Mouse (Mus musculus): ENCODE data around the gene Olfr878. TPM values are rescaled to one million over a fixed set of nuclear protein-coding genes. Genes with fewer than 3 reads are reported as not detected.

The Olfr878 gene
- not detected in 3 replicates for total RNA-seq (2017)

DNA sequence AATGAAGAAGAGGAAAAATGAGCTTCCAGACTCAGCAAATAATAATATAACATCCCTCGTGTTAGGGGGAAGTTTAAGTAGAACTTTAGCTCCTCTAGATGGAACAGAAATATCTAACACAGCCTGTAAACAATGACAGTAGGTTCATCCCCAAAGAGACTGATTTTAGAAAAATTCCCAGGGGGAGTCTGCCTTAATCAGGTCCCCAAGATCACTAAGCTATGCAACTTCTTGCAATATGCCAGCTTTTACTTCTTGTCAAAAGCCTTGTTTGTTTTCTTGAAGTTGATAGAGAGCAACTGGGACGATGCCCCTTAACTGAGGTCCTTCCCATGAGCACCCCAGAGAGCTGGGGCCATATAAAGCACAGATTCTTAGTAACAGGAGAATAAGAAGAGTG, at the start of gene Olfr878:
Gene Olfr878 (plus strand): TSS at position 301 of the 400 bp plus-strand sequence.
- ATAC-seq (replicated peaks; ENCODE audit: insufficient number of reproducible peaks, low FRiP score, low TSS enrichment, poor library complexity, severe bottlenecking), result no peak

- ATAC-seq (replicated peaks; ENCODE audit: insufficient number of reproducible peaks, low FRiP score, low TSS enrichment, poor library complexity, severe bottlenecking), result no peak
Measured at GRCm38 (mm10) chr9:37870246-37870645, 47.4 kb upstream of the Olfr878 start.

DNA sequence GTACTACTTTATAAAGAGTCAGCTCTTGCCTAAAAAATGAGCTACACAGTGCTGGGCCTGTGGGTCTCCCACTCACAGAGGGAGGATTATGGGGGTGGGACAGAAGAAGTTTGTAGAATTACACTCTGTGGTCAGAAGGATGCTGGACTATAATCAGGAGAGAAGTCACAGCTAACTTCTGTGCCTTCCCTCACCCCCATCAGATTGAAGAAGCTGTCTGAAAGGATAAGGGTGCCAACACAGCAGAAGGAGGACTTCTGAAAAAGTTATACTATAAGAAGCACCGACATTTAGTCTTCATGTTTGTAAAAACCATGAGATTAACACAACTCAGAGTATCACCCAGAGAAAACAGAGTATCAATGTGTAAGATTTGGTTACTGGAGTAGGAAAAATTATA, 46.5 kb upstream of the Olfr878 start:
- no peak for ATAC-seq (replicated peaks; ENCODE audit: insufficient number of reproducible peaks, low FRiP score, low TSS enrichment, poor library complexity, severe bottlenecking)

DNA sequence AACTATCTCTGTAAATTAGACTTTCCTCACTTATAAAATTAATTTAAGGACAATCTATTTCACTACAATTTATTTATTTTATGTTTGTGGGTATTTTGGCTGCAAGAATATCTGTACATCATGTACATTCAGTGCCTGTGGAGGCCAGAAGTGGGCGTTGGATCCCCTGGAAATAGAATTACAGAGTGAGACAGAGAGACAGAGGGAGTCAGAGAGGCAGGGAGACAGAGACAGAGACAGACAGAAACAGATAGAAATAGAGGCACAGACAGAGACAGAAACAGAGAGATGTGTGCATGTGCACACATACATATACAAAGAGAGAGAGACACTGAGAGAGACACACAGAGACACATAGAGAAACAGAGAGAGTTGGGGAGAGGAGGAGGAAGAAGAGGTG, 46.1 kb upstream of the Olfr878 start:
- ATAC-seq (replicated peaks; ENCODE audit: insufficient number of reproducible peaks, low FRiP score, low TSS enrichment, poor library complexity, severe bottlenecking), result no peak

- ATAC-seq (replicated peaks; ENCODE audit: insufficient number of reproducible peaks, low FRiP score, low TSS enrichment, poor library complexity, severe bottlenecking), result no peak
Measured at GRCm38 (mm10) chr9:37890960-37891359, 26.7 kb upstream of the Olfr878 start.

GRCm38 (mm10) chr9:37896661-37897060, 21.0 kb upstream of the Olfr878 start, which contains the start of gene Olfr145:
Gene Olfr145 (plus strand): TSS chr9:37896724.
- ATAC-seq (replicated peaks; ENCODE audit: insufficient number of reproducible peaks, low FRiP score, low TSS enrichment, poor library complexity, severe bottlenecking), result no peak

DNA sequence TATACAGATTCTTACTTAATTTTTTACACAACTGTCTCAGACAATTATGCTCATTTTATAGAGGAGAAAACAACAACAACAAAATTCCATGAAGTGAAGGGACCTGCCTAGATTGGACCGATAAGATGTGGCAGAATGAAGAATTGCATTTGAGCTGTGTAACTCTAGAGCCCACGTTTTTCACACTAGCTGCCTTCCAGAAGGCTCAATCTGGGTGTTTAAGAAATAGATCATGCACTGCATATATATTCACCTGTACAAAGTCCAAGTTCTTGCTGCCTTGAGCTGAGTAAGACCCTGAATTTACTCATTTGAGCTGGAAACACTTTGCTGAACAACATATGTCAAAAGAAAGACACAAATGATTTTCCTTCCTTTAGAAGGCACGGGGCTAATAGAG, 12.1 kb upstream of the Olfr878 start:
- ATAC-seq (replicated peaks; ENCODE audit: insufficient number of reproducible peaks, low FRiP score, low TSS enrichment, poor library complexity, severe bottlenecking), result no peak

DNA sequence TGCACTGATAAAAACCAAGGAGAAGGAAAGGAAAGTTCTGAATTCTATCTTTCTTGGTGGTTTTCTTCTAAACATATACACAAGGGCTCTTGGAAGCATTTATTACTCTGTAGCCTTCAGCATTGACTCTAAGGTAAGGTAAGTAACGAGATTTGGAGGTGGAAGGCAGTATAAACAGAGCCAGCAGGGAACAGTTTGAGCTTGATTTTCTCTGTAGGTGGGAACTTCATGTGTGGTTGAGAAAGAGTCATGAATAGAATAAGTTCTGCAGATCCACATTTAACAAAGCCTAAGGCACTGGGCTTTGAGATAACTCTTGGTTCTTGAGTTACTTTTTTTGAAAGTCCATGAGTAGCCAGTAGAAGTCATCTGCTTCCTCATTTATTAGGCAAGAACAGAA, 378 bp downstream of the Olfr878 start:
- no peak for ATAC-seq (replicated peaks; ENCODE audit: insufficient number of reproducible peaks, low FRiP score, low TSS enrichment, poor library complexity, severe bottlenecking)

GRCm38 (mm10) chr9:37924194-37924593, 6.6 kb downstream of the Olfr878 start:
- no peak for ATAC-seq (replicated peaks; ENCODE audit: insufficient number of reproducible peaks, low FRiP score, low TSS enrichment, poor library complexity, severe bottlenecking)

GRCm38 (mm10) chr9:37925445-37925844, 7.8 kb downstream of the Olfr878 start:
- no peak for ATAC-seq (replicated peaks; ENCODE audit: insufficient number of reproducible peaks, low FRiP score, low TSS enrichment, poor library complexity, severe bottlenecking)

GRCm38 (mm10) chr9:37926019-37927013, 8.7 kb downstream of the Olfr878 start:
- no peak for ATAC-seq (replicated peaks; ENCODE audit: insufficient number of reproducible peaks, low FRiP score, low TSS enrichment, poor library complexity, severe bottlenecking)

- no peak for ATAC-seq (replicated peaks; ENCODE audit: insufficient number of reproducible peaks, low FRiP score, low TSS enrichment, poor library complexity, severe bottlenecking)
Measured at GRCm38 (mm10) chr9:37932519-37932918, 14.9 kb downstream of the Olfr878 start.

DNA sequence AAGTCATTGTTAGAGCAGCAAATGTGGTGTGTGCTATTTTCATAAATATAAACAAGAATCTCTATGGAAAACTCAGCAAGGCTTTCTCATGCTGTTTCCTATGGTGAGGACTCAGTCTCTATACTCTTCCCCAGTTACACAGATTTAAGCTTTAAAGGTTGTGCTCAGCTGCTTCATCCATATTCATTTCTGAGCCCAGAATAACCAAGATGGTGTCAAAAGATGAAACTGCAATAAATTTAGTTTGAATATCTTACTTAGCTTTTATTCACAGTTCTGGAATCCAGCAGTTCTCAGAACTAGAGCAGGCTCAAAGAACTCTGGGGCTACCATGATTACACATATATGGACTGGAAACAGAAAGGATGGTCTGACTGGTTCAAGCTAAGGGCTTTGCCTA, 16.5 kb downstream of the Olfr878 start:
- ATAC-seq (replicated peaks; ENCODE audit: insufficient number of reproducible peaks, low FRiP score, low TSS enrichment, poor library complexity, severe bottlenecking), result no peak

DNA sequence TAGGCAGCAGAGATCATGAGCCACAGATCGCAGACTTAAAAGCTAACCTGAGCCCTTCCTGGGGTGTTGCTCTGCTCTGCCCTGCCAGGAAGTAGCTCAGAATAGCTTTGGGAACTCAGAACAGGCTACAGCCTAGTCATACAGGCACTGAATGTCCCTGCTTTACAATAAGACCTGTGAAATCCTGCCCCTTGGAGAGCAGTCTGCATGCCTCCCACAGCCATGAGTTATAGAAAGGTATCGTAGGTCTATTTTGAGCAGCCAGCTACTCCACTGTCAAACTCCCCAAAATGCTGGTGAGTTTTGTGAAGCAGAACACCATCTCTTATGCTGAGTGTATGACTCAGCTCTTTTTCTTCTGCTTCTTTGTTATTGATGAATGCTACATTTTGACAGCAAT, 23.5 kb downstream of the Olfr878 start:
- no peak for ATAC-seq (replicated peaks; ENCODE audit: insufficient number of reproducible peaks, low FRiP score, low TSS enrichment, poor library complexity, severe bottlenecking)

Other genes with a start within 250 kb of the Olfr878 start
- not detected in 3 replicates for gene Panx3, start 248.6 kb upstream of the Olfr878 start, total RNA-seq (2017)
- not detected in 3 replicates for gene Olfr160, start 201.6 kb upstream of the Olfr878 start, total RNA-seq (2017)
- gene Olfr874, start 172.7 kb upstream of the Olfr878 start, total RNA-seq (2017), result not detected in 3 replicates
- not detected in 3 replicates for gene Olfr875, start 146.0 kb upstream of the Olfr878 start, total RNA-seq (2017)
- gene Olfr876, start 114.8 kb upstream of the Olfr878 start, total RNA-seq (2017), result not detected in 3 replicates
- not detected in 3 replicates for gene Olfr877, start 63.6 kb upstream of the Olfr878 start, total RNA-seq (2017)
- gene Olfr145, start 21.1 kb upstream of the Olfr878 start, total RNA-seq (2017), result not detected in 3 replicates
- 0.38 TPM in 1 of 3 replicates, not detected in the others for gene Olfr881, start 74.0 kb downstream of the Olfr878 start, total RNA-seq (2017)
- gene Olfr883, start 108.0 kb downstream of the Olfr878 start, total RNA-seq (2017), result not detected in 3 replicates
- gene Olfr884, start 128.7 kb downstream of the Olfr878 start, total RNA-seq (2017), result not detected in 3 replicates
- gene Olfr885, start 143.5 kb downstream of the Olfr878 start, total RNA-seq (2017), result not detected in 3 replicates
- not detected in 3 replicates for gene Olfr887, start 166.2 kb downstream of the Olfr878 start, total RNA-seq (2017)
- not detected in 3 replicates for gene Olfr888, start 190.3 kb downstream of the Olfr878 start, total RNA-seq (2017)
- not detected in 3 replicates for gene Olfr889, start 197.4 kb downstream of the Olfr878 start, total RNA-seq (2017)
- not detected in 3 replicates for gene Olfr890, start 224.7 kb downstream of the Olfr878 start, total RNA-seq (2017)

Data from monocyte, adult 5-6 weeks (primary cell).